Mouse (Mus musculus) T-cell, adult 2 months (primary cell): Measurements from ENCODE around the gene Wdr19.
"Not testable (repeated sequence)": the region's sequence is repeated elsewhere in the genome, so short reads cannot be mapped to it uniquely, and the experiment has no call there.

Experiments used
- DNase-seq: peaks from one replicate; pipeline ENCODE4 v3.0.0; 2022; ENCODE audit warnings: low spot score

The Wdr19 gene

GRCm38 (mm10) chr5:65194441-65194840 lies 5.1 kb upstream of the Wdr19 start:
- no peak for DNase-seq

GRCm38 (mm10) chr5:65204726-65205125 lies 5.2 kb downstream of the Wdr19 start:
- DNase-seq = no peak

DNA sequence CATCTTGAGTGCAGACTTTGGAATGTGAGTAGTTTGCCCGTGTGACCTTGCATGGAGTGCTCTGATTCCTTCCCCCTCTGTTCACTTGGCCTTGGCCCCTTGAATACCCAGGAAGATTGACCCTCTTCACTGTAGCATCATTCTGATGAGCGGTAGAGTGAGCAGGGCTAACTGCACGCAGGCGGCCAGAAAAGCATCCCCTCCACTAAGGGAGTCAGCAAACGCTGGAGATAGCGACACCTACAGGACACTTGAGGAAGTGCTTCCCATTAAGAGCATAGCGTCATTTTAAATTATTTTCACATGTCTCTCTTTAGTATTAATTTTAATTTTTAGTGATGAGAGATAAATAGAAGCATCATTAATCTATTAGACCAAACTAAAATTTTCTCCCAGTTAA lies 13.8 kb downstream of the Wdr19 start:
- peak; percentile 28 for DNase-seq

DNA sequence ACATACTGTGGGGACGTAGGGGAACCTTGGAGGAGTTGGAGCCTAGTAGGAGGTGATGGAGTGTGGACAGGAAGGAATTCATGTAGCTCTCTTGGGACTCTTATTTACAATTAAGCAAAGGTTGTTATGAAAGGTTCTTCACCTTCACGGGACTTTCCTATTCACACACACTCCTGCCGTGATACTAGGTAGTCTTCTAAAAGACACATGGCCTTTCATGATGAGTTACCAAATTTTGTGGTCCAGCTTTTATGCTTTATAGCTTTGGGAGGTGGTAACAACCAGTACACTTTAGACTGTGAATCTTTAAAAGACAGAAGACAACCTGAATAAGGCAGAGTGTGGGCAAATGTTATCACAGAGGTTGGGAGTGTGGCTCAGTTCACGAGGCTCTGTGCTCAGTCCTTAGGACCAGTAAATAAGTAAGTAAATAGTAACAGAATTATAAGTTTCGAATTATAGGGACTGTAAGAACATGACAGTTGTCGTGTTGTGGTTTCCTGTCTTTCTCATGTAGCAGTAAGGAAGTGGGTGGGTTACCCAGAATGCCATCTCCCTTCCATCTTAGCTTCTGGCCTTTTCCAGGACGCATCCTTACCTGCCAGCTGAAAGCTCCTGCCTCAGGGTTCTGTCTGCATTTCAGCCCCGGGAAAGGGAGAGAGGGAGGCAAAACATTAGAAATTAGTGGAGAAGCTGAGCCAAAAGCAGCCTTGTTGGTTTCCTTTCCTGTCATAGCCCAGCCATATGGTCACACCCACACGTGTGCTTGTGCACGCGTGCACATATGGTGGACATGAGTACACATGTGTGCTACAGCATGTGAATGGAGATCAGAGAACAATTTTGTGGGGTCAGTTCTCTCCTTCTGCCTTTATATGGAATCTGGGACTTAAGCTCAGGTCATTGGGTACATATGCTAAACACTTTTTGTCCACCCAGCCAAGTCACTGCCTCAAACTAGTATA lies 18.1 kb downstream of the Wdr19 start:
- DNase-seq = peak; percentile 27

- DNase-seq = no peak
These were observed 21.5 kb downstream of the Wdr19 start for GRCm38 (mm10) chr5:65221037-65221436.

DNA sequence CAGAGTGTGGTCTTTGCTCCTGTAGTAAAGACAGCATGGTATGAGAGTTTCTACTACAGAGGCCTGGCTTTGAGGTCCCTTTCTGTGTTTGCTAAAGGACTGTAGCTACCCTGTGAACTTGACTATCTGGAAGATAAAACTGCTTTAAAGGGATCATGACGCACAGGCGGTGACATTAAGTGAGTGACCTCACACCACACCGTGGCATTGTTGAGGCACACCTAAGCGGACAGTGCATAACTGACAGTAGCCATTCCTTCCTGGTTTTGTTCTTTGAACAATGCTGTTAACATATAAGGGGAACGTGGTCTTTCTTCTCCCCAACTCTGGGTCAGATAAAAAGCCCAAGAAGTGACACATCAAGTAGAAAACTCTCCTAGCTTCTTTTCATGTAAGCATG lies 24.6 kb downstream of the Wdr19 start:
- DNase-seq = no peak

DNA sequence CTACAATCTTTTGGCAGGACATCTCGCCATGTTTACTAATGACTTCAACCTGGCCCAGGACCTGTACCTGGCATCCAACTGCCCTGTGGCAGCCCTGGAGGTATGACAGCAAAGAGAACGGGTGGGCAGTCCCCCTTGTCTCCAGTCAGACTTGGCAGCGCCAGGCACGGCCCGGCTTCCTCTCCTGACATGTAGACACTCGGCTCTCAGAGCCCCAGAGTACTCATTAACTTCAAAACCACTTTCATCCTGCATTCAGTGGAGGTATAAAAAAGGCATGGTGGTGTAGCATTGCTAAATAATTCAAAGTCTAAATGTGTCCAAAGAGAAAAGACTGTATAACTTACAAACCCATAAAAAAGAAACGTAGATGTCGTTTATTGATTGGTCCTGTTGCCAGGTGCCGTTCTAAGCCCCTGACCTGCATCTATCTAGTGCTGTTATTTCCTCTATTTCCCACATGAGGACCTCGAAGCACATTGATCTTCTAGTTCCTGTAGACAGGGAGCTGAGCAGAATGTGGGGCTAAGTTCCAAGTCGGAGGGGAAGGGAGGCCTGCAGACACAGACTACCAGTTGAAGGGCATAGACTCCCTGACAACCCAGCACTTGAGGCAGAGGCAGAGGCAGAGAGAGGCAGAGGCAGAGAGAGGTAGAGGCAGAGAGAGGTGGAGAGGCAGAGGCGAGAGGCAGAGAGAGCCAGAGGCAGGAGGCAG lies 31.9 kb downstream of the Wdr19 start:
- DNase-seq = no peak

GRCm38 (mm10) chr5:65242740-65243139 lies 43.2 kb downstream of the Wdr19 start:
- DNase-seq = peak; percentile 28

- DNase-seq = no peak
These were observed 47.8 kb downstream of the Wdr19 start for GRCm38 (mm10) chr5:65247296-65247695.

GRCm38 (mm10) chr5:65250185-65250855 lies 50.8 kb downstream of the Wdr19 start:
- no peak for DNase-seq

DNA sequence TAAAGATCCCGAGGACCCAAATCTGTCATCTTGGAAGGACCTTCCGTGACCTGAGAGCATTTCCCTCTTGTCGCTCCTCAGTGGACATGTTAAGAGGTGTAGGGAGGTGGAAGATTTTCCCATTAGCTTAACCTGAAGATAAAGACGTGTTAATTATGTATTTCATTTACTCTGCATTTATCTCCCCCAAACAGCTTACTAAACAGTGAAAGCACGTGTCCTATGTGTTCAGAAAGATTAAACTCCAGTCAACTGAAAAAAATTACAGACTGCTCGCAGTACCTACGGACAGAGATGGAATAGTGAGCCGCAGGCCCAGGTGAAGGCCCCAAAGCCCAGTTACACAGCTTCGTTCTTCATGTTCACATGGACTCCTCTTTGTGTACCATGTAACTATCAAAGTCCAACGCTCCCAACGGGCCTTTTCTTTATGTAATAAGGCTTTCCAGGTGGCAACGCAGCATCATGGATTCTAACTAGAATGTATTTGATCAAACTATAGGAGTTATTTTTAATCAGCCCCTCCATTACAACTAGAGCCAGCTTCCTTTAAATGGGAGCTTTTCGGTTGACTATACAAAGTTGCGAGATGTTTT lies 58.5 kb downstream of the Wdr19 start:
- no peak for DNase-seq

GRCm38 (mm10) chr5:65273966-65274365 lies 74.5 kb downstream of the Wdr19 start:
- DNase-seq = no peak

DNA sequence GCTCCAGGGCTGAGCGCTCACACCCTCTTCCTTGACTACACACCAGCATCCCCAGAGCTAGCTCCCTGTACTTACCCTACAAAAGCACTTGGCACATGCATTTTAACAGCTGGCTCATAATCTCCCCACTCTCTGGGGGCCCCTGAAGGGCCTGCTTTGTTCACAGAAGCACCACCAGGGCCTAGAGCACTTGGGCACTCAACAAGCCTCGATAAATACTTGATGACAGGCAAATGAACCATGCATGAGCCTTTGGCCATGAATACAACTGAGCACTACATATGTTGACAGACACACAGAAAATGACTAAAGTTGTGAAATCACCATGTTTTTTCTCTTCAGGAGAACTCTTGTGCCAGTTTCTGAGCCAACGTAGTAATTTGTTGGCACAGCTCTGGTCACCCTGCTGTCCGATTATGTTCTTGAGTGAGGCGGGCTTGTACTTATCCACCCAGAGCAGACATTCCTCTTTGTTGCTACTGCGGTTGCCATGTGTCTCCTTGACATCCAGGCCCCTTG lies 79.7 kb downstream of the Wdr19 start:
- no peak for DNase-seq

- no peak for DNase-seq
These were observed 81.7 kb downstream of the Wdr19 start for GRCm38 (mm10) chr5:65281216-65281615.

DNA sequence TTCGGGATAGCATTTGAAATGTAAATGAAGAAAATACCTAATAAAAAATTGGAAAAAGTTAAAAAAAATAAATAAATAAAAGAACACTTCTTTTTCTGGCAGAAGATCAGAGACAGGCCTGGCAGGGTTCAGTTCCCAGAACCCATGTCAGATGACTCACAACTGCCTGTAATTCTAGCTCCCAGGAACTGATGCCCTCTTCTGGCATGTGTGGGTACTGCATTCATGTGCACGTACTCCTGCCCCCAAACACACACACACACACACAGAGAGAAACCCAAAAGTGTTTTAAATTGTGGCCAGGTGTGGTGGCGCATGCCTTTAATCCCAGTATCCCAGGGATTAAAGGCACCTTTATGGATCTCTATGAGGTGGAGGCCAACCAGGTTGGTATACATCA lies 84.7 kb downstream of the Wdr19 start:
- peak; percentile 20 for DNase-seq

DNA sequence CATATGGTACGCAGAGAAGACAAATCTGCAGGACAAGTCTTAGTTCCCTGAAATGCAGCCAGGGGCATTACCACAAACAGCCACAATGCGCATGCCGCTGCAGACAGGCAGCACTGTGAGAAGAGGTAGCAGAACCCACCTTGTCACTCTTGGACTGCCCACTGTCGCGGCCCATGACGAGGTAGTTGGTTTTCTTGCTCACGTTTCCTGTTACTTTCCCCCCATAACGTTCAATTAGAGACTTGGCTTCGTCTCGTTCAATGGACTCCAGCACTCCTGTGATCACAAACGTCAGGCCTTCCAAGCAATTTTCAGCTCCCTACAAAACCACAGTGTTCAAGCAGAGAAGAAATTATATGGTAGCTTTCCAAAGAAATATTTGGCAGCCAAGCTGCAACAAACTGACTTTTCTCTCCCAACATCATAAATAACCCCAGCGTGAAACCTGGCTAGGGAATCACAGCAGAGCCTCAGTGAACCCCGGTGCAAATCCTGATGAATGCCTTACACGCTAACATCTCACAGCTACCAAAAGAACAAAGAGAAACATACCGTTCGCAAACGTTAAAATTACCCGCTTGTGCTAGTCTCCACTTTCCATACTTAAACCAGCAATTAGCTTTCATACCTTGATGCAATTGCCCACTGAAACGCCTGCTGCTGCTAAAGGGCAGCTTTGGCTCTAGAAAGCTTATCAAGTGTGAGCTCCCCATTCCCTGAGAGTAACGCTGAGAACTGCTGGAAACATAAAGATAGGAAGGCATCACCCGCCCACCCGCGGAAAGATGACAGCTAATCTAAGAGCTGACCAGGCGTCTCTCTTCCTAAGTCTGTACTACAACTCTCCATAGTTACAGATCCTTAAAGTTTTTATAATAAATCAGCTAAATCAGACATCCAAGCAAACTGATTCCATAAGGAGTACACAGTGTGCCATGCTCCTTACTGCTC lies 88.5 kb downstream of the Wdr19 start:
- no peak for DNase-seq

DNA sequence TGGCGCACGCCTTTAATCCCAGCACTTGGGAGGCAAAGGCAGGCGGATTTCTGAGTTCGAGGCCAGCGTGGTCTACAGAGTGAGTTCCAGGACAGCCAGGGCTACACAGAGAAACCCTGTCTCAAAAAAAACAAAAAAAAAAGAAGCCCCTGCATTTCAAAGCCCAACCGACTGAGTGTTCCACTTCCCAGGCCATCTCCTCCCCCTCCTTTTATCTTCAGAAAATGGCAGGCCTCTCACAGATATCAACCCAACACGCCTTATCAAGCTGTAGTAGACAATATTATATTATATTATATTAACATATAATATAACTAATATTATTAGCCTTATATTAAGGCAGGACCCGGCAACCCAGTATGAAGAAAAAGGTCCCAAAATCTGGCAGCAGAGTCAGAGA lies 89.5 kb downstream of the Wdr19 start:
- not testable (repeated sequence) for DNase-seq

DNA sequence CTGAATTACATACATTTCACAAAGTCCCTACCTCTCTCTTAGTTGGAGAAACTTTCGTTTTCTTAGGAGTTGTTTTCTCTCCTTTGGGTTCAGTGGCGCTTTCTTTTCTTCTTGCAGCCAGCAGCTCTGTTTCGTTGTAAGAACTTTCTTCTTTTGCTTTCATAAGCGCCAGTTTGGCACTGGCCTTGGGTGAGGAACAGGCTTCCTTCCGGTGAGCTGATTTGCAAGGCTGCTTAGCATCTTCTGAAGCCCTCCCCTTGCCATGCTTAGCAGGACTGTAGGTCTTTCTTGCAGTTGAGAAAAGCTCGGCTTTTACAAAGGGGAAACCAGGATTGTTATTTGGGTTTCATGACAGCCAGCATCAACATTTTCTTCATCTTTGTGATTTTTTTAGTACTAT lies 94.1 kb downstream of the Wdr19 start:
- DNase-seq = no peak

DNA sequence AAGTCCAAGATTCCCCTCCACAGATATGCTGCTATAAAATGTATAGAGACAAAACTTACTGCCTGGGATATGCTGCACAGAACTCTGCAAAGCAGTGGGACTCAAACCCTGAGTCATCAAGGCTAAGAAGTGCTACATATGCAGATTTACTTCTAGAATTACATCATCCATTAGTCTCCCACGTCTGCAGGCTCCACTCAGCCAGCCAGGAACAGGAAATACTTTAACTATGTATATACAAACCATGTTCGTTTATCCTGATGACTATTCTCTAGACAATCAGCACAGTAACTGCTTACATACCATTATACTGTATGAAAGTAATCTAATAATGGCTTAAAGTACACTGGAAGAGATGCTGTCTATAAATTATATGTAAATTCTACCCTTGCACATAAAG lies 94.8 kb downstream of the Wdr19 start:
- DNase-seq = no peak

GRCm38 (mm10) chr5:65298167-65298950 lies 98.9 kb downstream of the Wdr19 start:
- no peak for DNase-seq
